Mouse (Mus musculus): ENCODE measurements at regions not wholly inside any gene's neighbourhood (a gene's known extent, or its start where the extent isn't known, plus 50 kb on each side); places are given as distances from the start of the nearest gene placed in this dataset.

- Histone ChIP-seq H3K4me1 (replicated peaks; ENCODE audit: control insufficient read depth, insufficient read depth) (no peaks in the 10 kb centered on the region), H3K4me3 (ENCODE audit: low read depth, low read length) (no peak overlapping the region), H3K36me3 (ENCODE audit: control insufficient read depth, insufficient read depth, low read length) (no peaks in the 10 kb centered on the region), H3K4me2 (replicated peaks; ENCODE audit: low read depth) (no peak overlapping the region), H3K9me3 (ENCODE audit: control insufficient read depth, low read length) (no peaks in the 10 kb centered on the region), H3K27me3 (ENCODE audit: control insufficient read depth, insufficient read depth, low read length) (no peaks in the 10 kb centered on the region), H3K27ac (replicated peaks) (no peak overlapping the region), H3K9ac (ENCODE audit: low read length) (no peak overlapping the region)
- no peak for DNase-seq (ENCODE audit: low spot score)
- 95% methylated on average over 5 of the region's 5 CpGs for WGBS
- no peak for ATAC-seq (ENCODE audit: low FRiP score, low TSS enrichment)
- TF ChIP-seq EP300 (optimal IDR thresholded peaks at IDR 0.05) = no peak
- no peak for TF ChIP-seq CTCF (IDR thresholded peaks at IDR 0.05; ENCODE audit: low read depth)
Measured at GRCm38 (mm10) chr6:100974716-100975115, 141.3 kb downstream of the Ppp4r2 start.

GRCm38 (mm10) chr6:100975835-100976234 lies 142.4 kb downstream of the Ppp4r2 start:
- H3K9me3 ChIP-seq (ENCODE audit: control insufficient read depth, low read length) = no peaks in the 10 kb centered on the region
- H3K9ac ChIP-seq (ENCODE audit: low read length) = no peak overlapping the region
- DNase-seq (ENCODE audit: low spot score) = no peak
- no peaks in the 10 kb centered on the region for H3K36me3 ChIP-seq (ENCODE audit: control insufficient read depth, insufficient read depth, low read length)
- TF ChIP-seq EP300 (optimal IDR thresholded peaks at IDR 0.05) (no peak), CTCF (IDR thresholded peaks at IDR 0.05; ENCODE audit: low read depth) (no peak)
- no peak overlapping the region for H3K4me2 ChIP-seq (replicated peaks; ENCODE audit: low read depth)
- H3K27ac ChIP-seq (replicated peaks) = no peak overlapping the region
- H3K27me3 ChIP-seq (ENCODE audit: control insufficient read depth, insufficient read depth, low read length) = no peaks in the 10 kb centered on the region
- no peak overlapping the region for H3K4me3 ChIP-seq (ENCODE audit: low read depth, low read length)
- ATAC-seq (ENCODE audit: low FRiP score, low TSS enrichment) = no peak
- no peaks in the 10 kb centered on the region for H3K4me1 ChIP-seq (replicated peaks; ENCODE audit: control insufficient read depth, insufficient read depth)
- WGBS = 46% methylated on average over 6 of the region's 6 CpGs

GRCm38 (mm10) chr6:100977201-100977691 lies 143.8 kb downstream of the Ppp4r2 start:
- H3K9me3 ChIP-seq (ENCODE audit: control insufficient read depth, low read length) = no peaks in the 10 kb centered on the region
- WGBS = 42% methylated on average over 9 of the region's 9 CpGs
- H3K4me2 ChIP-seq (replicated peaks; ENCODE audit: low read depth) = no peak overlapping the region
- no peak for TF ChIP-seq CTCF (IDR thresholded peaks at IDR 0.05; ENCODE audit: low read depth)
- H3K27me3 ChIP-seq (ENCODE audit: control insufficient read depth, insufficient read depth, low read length) = no peaks in the 10 kb centered on the region
- DNase-seq (ENCODE audit: low spot score) (peak; percentile 53), ATAC-seq (ENCODE audit: low FRiP score, low TSS enrichment) (peak; percentile 83)
- no peak overlapping the region for H3K9ac ChIP-seq (ENCODE audit: low read length)
- H3K36me3 ChIP-seq (ENCODE audit: control insufficient read depth, insufficient read depth, low read length) = no peaks in the 10 kb centered on the region
- H3K4me1 ChIP-seq (replicated peaks; ENCODE audit: control insufficient read depth, insufficient read depth) = no peaks in the 10 kb centered on the region
- H3K27ac ChIP-seq (replicated peaks) = no peak overlapping the region
- H3K4me3 ChIP-seq (ENCODE audit: low read depth, low read length) = no peak overlapping the region

- H3K4me3 ChIP-seq (ENCODE audit: low read depth, low read length) = no peak overlapping the region
- H3K4me2 ChIP-seq (replicated peaks; ENCODE audit: low read depth) = no peak overlapping the region
- H3K9ac ChIP-seq (ENCODE audit: low read length) = no peak overlapping the region
- TF ChIP-seq EP300 (optimal IDR thresholded peaks at IDR 0.05) (no peak), CTCF (IDR thresholded peaks at IDR 0.05; ENCODE audit: low read depth) (no peak)
- H3K27me3 ChIP-seq (ENCODE audit: control insufficient read depth, insufficient read depth, low read length) = no peaks in the 10 kb centered on the region
- no peaks in the 10 kb centered on the region for H3K9me3 ChIP-seq (ENCODE audit: control insufficient read depth, low read length)
- no peaks in the 10 kb centered on the region for H3K4me1 ChIP-seq (replicated peaks; ENCODE audit: control insufficient read depth, insufficient read depth)
- no peak overlapping the region for H3K27ac ChIP-seq (replicated peaks)
- WGBS = 62% methylated on average over 5 of the region's 5 CpGs
- H3K36me3 ChIP-seq (ENCODE audit: control insufficient read depth, insufficient read depth, low read length) = no peaks in the 10 kb centered on the region
- ATAC-seq (ENCODE audit: low FRiP score, low TSS enrichment) = peak; percentile 63; the same call in 1 of the 2 replicates
- DNase-seq (ENCODE audit: low spot score) = peak; percentile 29
Measured at GRCm38 (mm10) chr6:100978113-100978512, 144.7 kb downstream of the Ppp4r2 start.

GRCm38 (mm10) chr6:100978727-100979460 lies 145.5 kb downstream of the Ppp4r2 start:
- no peak overlapping the region for H3K4me3 ChIP-seq (ENCODE audit: low read depth, low read length)
- H3K27ac ChIP-seq (replicated peaks) = no peak overlapping the region
- ATAC-seq (ENCODE audit: low FRiP score, low TSS enrichment) = no peak
- H3K27me3 ChIP-seq (ENCODE audit: control insufficient read depth, insufficient read depth, low read length) = no peaks in the 10 kb centered on the region
- H3K4me1 ChIP-seq (replicated peaks; ENCODE audit: control insufficient read depth, insufficient read depth) = no peaks in the 10 kb centered on the region
- TF ChIP-seq EP300 (optimal IDR thresholded peaks at IDR 0.05) = no peak
- no peak for TF ChIP-seq CTCF (IDR thresholded peaks at IDR 0.05; ENCODE audit: low read depth)
- H3K4me2 ChIP-seq (replicated peaks; ENCODE audit: low read depth) = no peak overlapping the region
- H3K36me3 ChIP-seq (ENCODE audit: control insufficient read depth, insufficient read depth, low read length) = no peaks in the 10 kb centered on the region
- no peaks in the 10 kb centered on the region for H3K9me3 ChIP-seq (ENCODE audit: control insufficient read depth, low read length)
- no peak for DNase-seq (ENCODE audit: low spot score)
- no peak overlapping the region for H3K9ac ChIP-seq (ENCODE audit: low read length)
- 91% methylated on average over 9 of the region's 9 CpGs for WGBS

- Histone ChIP-seq H3K27ac (replicated peaks) (no peak overlapping the region), H3K27me3 (ENCODE audit: control insufficient read depth, insufficient read depth, low read length) (no peaks in the 10 kb centered on the region), H3K9me3 (ENCODE audit: control insufficient read depth, low read length) (no peaks in the 10 kb centered on the region), H3K9ac (ENCODE audit: low read length) (no peak overlapping the region), H3K4me1 (replicated peaks; ENCODE audit: control insufficient read depth, insufficient read depth) (peaks cover 2% of the 10 kb centered on the region; the same call in 1 of the 2 replicates), H3K4me3 (ENCODE audit: low read depth, low read length) (no peak overlapping the region), H3K4me2 (replicated peaks; ENCODE audit: low read depth) (no peak overlapping the region), H3K36me3 (ENCODE audit: control insufficient read depth, insufficient read depth, low read length) (no peaks in the 10 kb centered on the region)
- ATAC-seq (ENCODE audit: low FRiP score, low TSS enrichment) (no peak), DNase-seq (ENCODE audit: low spot score) (no peak)
- 76% methylated on average over 2 of the region's 2 CpGs for WGBS
- TF ChIP-seq EP300 (optimal IDR thresholded peaks at IDR 0.05) (no peak), CTCF (IDR thresholded peaks at IDR 0.05; ENCODE audit: low read depth) (no peak)
Measured at GRCm38 (mm10) chr6:100980156-100980555, 146.7 kb downstream of the Ppp4r2 start.
